29 mouse cellular contexts compared by ENCODE assay signal in genomic region chr5:118247378-118247777, GRCm38 (mm10). TPM values are rescaled to one million over a fixed set of nuclear protein-coding genes. Genes with fewer than 3 reads are reported as not detected.
A peak's percentile ranks its signal among the peaks of the same experiment; 100 is the strongest.
DNase-seq lines count a peak whose midpoint lies in the region; ATAC-seq and TF ChIP-seq lines count a peak whose summit lies in the region.
"Had no signal": no experiment of that assay in that cellular context is flagged by ENCODE, and none has a peak within 500 bp of the region (broad histone marks: within the 10 kb centered on the region; RNA-seq: fewer than 3 reads in every experiment).

No protein-coding gene starts in this region.

- no peak for TF ChIP-seq CTCF in hindbrain, postnatal 0 days (IDR thresholded peaks at IDR 0.05; ENCODE audit: low read depth)

- no peak overlapping the region for H3K4me2 ChIP-seq in hindbrain, postnatal 0 days (ENCODE audit: low read depth, low read length)
- peak overlapping the region; percentile 27; the same call in 1 of the 2 replicates for H3K4me2 ChIP-seq in embryonic facial prominence, embryonic 11.5 days (ENCODE audit: low read depth, low read length)
- H3K4me2 ChIP-seq in limb, embryonic 11.5 days (ENCODE audit: low read depth, severe bottlenecking) = no peak overlapping the region
- H3K4me2 ChIP-seq: heart, embryonic 15.5 days; limb, embryonic 15.5 days; liver, embryonic 15.5 days; lung, embryonic 15.5 days; midbrain, embryonic 11.5 days had no signal

- 81% methylated on average over 8 of the region's 8 CpGs for WGBS in hindbrain, embryonic 10.5 days
- 86% methylated on average over 8 of the region's 8 CpGs for WGBS in hindbrain, postnatal 0 days
- WGBS in embryonic facial prominence, embryonic 11.5 days = 47% methylated on average over 8 of the region's 8 CpGs
- WGBS in limb, embryonic 11.5 days = 33% methylated on average over 8 of the region's 8 CpGs

- no peak for ATAC-seq in hindbrain, postnatal 0 days
- no peak for ATAC-seq in embryonic facial prominence, embryonic 11.5 days (replicated peaks; ENCODE audit: insufficient number of reproducible peaks, low FRiP score, low TSS enrichment, low read depth)
- no peak for ATAC-seq in limb, embryonic 11.5 days (ENCODE audit: insufficient number of reproducible peaks, low FRiP score, low TSS enrichment, low read depth)
- ATAC-seq: forebrain, embryonic 14.5 days; midbrain, embryonic 16.5 days had no signal

- peaks cover 32% of the 10 kb centered on the region for H3K4me1 ChIP-seq in hindbrain, embryonic 10.5 days (replicated peaks)
- no peaks in the 10 kb centered on the region for H3K4me1 ChIP-seq in hindbrain, postnatal 0 days (ENCODE audit: insufficient read depth, low read length)
- no peaks in the 10 kb centered on the region; the same call in 1 of the 2 replicates for H3K4me1 ChIP-seq in embryonic facial prominence, embryonic 11.5 days (ENCODE audit: control insufficient read depth, insufficient read depth, low read length)
- H3K4me1 ChIP-seq in limb, embryonic 11.5 days (ENCODE audit: control insufficient read depth, insufficient read depth, low read length) = peaks cover 12% of the 10 kb centered on the region

- H3K36me3 ChIP-seq in hindbrain, embryonic 10.5 days = peaks cover 46% of the 10 kb centered on the region
- peaks cover 9% of the 10 kb centered on the region; the same call in 1 of the 2 replicates for H3K36me3 ChIP-seq in hindbrain, postnatal 0 days (ENCODE audit: insufficient read depth, low read length)
- no peaks in the 10 kb centered on the region for H3K36me3 ChIP-seq in embryonic facial prominence, embryonic 11.5 days (replicated peaks; ENCODE audit: control insufficient read depth, insufficient read depth, low read depth, low read length)
- no peaks in the 10 kb centered on the region; the same call in 1 of the 2 replicates for H3K36me3 ChIP-seq in limb, embryonic 11.5 days (ENCODE audit: control insufficient read depth, insufficient read depth, low read length)
- H3K36me3 ChIP-seq: heart, embryonic 15.5 days; liver, embryonic 15.5 days had no signal

- no peak overlapping the region for H3K9ac ChIP-seq in hindbrain, postnatal 0 days (replicated peaks; ENCODE audit: low read length)
- H3K9ac ChIP-seq in embryonic facial prominence, embryonic 11.5 days (replicated peaks; ENCODE audit: low read length) = no peak overlapping the region
- no peak overlapping the region for H3K9ac ChIP-seq in limb, embryonic 11.5 days (ENCODE audit: low read length)
- H3K9ac ChIP-seq: heart, embryonic 15.5 days; hindbrain, embryonic 15.5 days; kidney, embryonic 15.5 days; limb, embryonic 15.5 days; liver, embryonic 15.5 days; lung, embryonic 15.5 days had no signal

- no peaks in the 10 kb centered on the region for H3K27me3 ChIP-seq in hindbrain, embryonic 10.5 days (ENCODE audit: insufficient read depth, poor library complexity, severe bottlenecking)
- no peaks in the 10 kb centered on the region for H3K27me3 ChIP-seq in hindbrain, postnatal 0 days (ENCODE audit: insufficient read depth, low read length)
- H3K27me3 ChIP-seq in embryonic facial prominence, embryonic 11.5 days (ENCODE audit: control insufficient read depth, insufficient read depth, low read length) = no peaks in the 10 kb centered on the region
- no peaks in the 10 kb centered on the region for H3K27me3 ChIP-seq in limb, embryonic 11.5 days (ENCODE audit: control insufficient read depth, insufficient read depth, low read length)
- H3K27me3 ChIP-seq: heart, embryonic 15.5 days; hindbrain, embryonic 15.5 days; kidney, embryonic 15.5 days; limb, embryonic 15.5 days; liver, embryonic 15.5 days; lung, embryonic 15.5 days had no signal

- no peak for DNase-seq in hindbrain, embryonic 10.5 days (ENCODE audit: low spot score)
- no peak for DNase-seq in hindbrain, postnatal 0 days (ENCODE audit: low spot score)
- peak; percentile 29 for DNase-seq in 3T3-L1 (ENCODE audit: low read depth, low spot score)
- DNase-seq in embryonic facial prominence, embryonic 11.5 days (ENCODE audit: low spot score) = peak; percentile 15
- peak; percentile 49 for DNase-seq in limb, embryonic 11.5 days (ENCODE audit: low spot score)
- DNase-seq in right cerebral cortex, postnatal 10 days (ENCODE audit: low spot score in 2 of 2) = no peak
- no peak for DNase-seq in B cell, adult 2 months
- no peak for DNase-seq in ovary, postnatal 10 days (ENCODE audit: low spot score)
- DNase-seq: adrenal gland, adult 2 months; cerebellum, adult 9-10 months; embryo, embryonic 11 days; gastrocnemius, postnatal 25 days; heart, adult 11 months; heart, postnatal 36 days; kidney, adult 18-20 months; kidney, postnatal 4 days; lung, postnatal 36 days; spleen, adult 18-20 months; thymus, postnatal 14 days had no signal

- 0 out of 2 replicates have a peak overlapping the region, but pooled peaks have one; percentile 2 for H3K4me3 ChIP-seq in hindbrain, embryonic 10.5 days
- no peak overlapping the region for H3K4me3 ChIP-seq in hindbrain, postnatal 0 days (ENCODE audit: low read length)
- no peak overlapping the region for H3K4me3 ChIP-seq in embryonic facial prominence, embryonic 11.5 days (ENCODE audit: low read depth, low read length)
- H3K4me3 ChIP-seq in limb, embryonic 11.5 days (ENCODE audit: low read depth, low read length) = no peak overlapping the region
- H3K4me3 ChIP-seq: heart, embryonic 10.5 days; heart, embryonic 15.5 days; hindbrain, embryonic 15.5 days; kidney, embryonic 15.5 days; limb, embryonic 15.5 days; liver, embryonic 15.5 days; lung, embryonic 15.5 days had no signal

- H3K9me3 ChIP-seq in hindbrain, embryonic 10.5 days = no peaks in the 10 kb centered on the region
- H3K9me3 ChIP-seq in hindbrain, postnatal 0 days (ENCODE audit: low read length) = no peaks in the 10 kb centered on the region
- H3K9me3 ChIP-seq in embryonic facial prominence, embryonic 11.5 days (replicated peaks; ENCODE audit: control insufficient read depth, low read length) = no peaks in the 10 kb centered on the region
- no peaks in the 10 kb centered on the region for H3K9me3 ChIP-seq in limb, embryonic 11.5 days (ENCODE audit: control insufficient read depth, low read length)
- H3K9me3 ChIP-seq: heart, embryonic 10.5 days; heart, embryonic 15.5 days; hindbrain, embryonic 15.5 days; kidney, embryonic 15.5 days; limb, embryonic 15.5 days; liver, embryonic 15.5 days; lung, embryonic 15.5 days had no signal

- no peak overlapping the region for H3K27ac ChIP-seq in hindbrain, embryonic 10.5 days
- no peak overlapping the region for H3K27ac ChIP-seq in hindbrain, postnatal 0 days
- no peak overlapping the region for H3K27ac ChIP-seq in embryonic facial prominence, embryonic 11.5 days (replicated peaks; ENCODE audit: low read depth, low read length)
- H3K27ac ChIP-seq in limb, embryonic 11.5 days (replicated peaks; ENCODE audit: low read depth, low read length) = no peak overlapping the region
- H3K27ac ChIP-seq: heart, embryonic 10.5 days; heart, embryonic 15.5 days; hindbrain, embryonic 15.5 days; kidney, embryonic 15.5 days; limb, embryonic 15.5 days; liver, embryonic 15.5 days; lung, embryonic 15.5 days had no signal

RNA-seq across cellular contexts. Expression of gene 2410131K14Rik, which starts 2.4 kb away (rescaled TPM):
- polyA plus RNA-seq in hindbrain, embryonic 10.5 days (2016; fragmentation: Nextera tagmentation; extraction: Ambion mirVana) = 11.3 and 12.3 TPM in 2 replicates
- 30.4 and 31.9 TPM in 2 replicates for total RNA-seq in hindbrain, postnatal 0 days (2014; rRNA removed)
- polyA plus RNA-seq in hindbrain, postnatal 0 days (2015; fragmentation: Nextera tagmentation; extraction: Ambion mirVana) = 16.5 and 18.0 TPM in 2 replicates
- polyA plus RNA-seq in embryonic facial prominence, embryonic 11.5 days (2014; fragmentation: Nextera tagmentation; extraction: Ambion mirVana) = 10.8 and 11.6 TPM in 2 replicates
- polyA plus RNA-seq in limb, embryonic 11.5 days (2014; fragmentation: Nextera tagmentation; extraction: Ambion mirVana) = 12.5 and 13.8 TPM in 2 replicates

RNA-seq across cellular contexts. Expression of gene Rnft2, which starts 2.5 kb away (rescaled TPM):
- 4.9 and 7.4 TPM in 2 replicates for polyA plus RNA-seq in hindbrain, embryonic 10.5 days (2016; fragmentation: Nextera tagmentation; extraction: Ambion mirVana)
- total RNA-seq in hindbrain, postnatal 0 days (2014; rRNA removed) = 108 and 114 TPM in 2 replicates
- 11.3 TPM in 2 replicates for polyA plus RNA-seq in hindbrain, postnatal 0 days (2015; fragmentation: Nextera tagmentation; extraction: Ambion mirVana)
- 4.3 TPM in 2 replicates for polyA plus RNA-seq in embryonic facial prominence, embryonic 11.5 days (2014; fragmentation: Nextera tagmentation; extraction: Ambion mirVana)
- polyA plus RNA-seq in limb, embryonic 11.5 days (2014; fragmentation: Nextera tagmentation; extraction: Ambion mirVana) = 4.0 and 5.3 TPM in 2 replicates

Comparison
In these comparisons a context has a peak if more than half of its experiments do, and no peak if none do; other contexts are left out.
1. DNase-seq: peak in 3T3-L1 (single experiment), embryonic facial prominence, embryonic 11.5 days (single experiment) and limb, embryonic 11.5 days (single experiment); none in hindbrain, embryonic 10.5 days (single experiment), hindbrain, postnatal 0 days (single experiment), right cerebral cortex, postnatal 10 days (0 of 2), B cell, adult 2 months (0 of 2) and ovary, postnatal 10 days (single experiment).